Mouse (Mus musculus) limb, embryonic 10.5 days (tissue): Measurements from ENCODE around the gene Atp5mpl. TPM values are rescaled to one million over a fixed set of nuclear protein-coding genes. Genes with fewer than 3 reads are reported as not detected.

Source experiments
- DNase-seq: peaks from one replicate; pipeline ENCODE4 v3.0.0-alpha.2; 2017; ENCODE audit warnings: low spot score
- H3K27ac ChIP-seq: fragments of 300-500 bp; sonication (generic); 2 replicates; pipeline ENCODE4 v1.5.1; 2016; ENCODE audit warnings: mild to moderate bottlenecking
- H3K27me3 ChIP-seq: fragments of 300-500 bp; sonication (generic); 2 replicates; pipeline ENCODE4 v1.6.1; 2016; ENCODE audit warnings: low read depth, mild to moderate bottlenecking; ENCODE audit not compliant: poor library complexity, severe bottlenecking
- H3K36me3 ChIP-seq: fragments of 300-500 bp; sonication (generic); 2 replicates; pipeline ENCODE4 v1.6.1; 2016; ENCODE audit warnings: mild to moderate bottlenecking, moderate library complexity
- H3K4me1 ChIP-seq: fragments of 300-500 bp; sonication (generic); 2 replicates; pipeline ENCODE4 v1.6.1; 2016
- H3K4me3 ChIP-seq: fragments of 300-500 bp; sonication (generic); 2 replicates; pipeline ENCODE4 v1.5.1; 2016; ENCODE audit warnings: mild to moderate bottlenecking, moderate library complexity
- H3K9me3 ChIP-seq: fragments of 300-500 bp; sonication (generic); replicated peaks from 2 replicates; pipeline ENCODE4 v1.6.1; 2016; ENCODE audit warnings: mild to moderate bottlenecking
- WGBS: fragments of 180-500 bp; shearing (Covaris S2); methylation state at CpG from one replicate; pipeline ENCODE4 v1.1.7; 2016; 5-methylcytosine and 5-hydroxymethylcytosine counted together
- polyA plus RNA-seq: library from polyadenylated mRNA; unstranded; fragments of >200 nt; fragmentation: Nextera tagmentation; extraction: Ambion mirVana; gene quantifications from 2 replicates; pipeline ENCODE4 v1.2.1, GENCODE M21; 2016

The Atp5mpl gene
- 608 and 623 TPM in 2 replicates for polyA plus RNA-seq

DNA sequence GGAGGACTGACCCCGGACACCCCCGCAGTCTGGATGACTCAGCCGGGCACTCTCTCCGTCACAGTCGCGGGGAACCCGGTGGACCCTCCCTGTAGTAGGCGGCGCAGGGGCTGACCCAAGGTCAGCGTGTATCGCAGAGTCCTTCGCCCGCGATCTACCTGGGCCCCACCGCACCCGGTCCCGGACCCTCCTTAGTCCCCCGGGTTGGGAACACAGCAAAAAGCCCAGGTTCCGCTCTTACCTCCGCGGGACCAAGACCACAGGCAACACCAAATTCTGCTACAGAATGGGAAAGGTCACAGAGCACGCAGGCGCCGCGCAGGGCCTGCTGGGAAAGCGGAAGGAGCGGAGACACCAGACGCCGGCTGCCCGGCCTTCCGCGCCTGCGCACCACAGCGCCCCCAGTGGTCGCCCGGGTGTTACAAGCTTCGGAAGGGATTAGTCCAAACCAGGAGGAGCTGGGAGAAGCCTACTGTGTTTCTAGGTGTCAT lies at the start of gene Atp5mpl:
Gene Atp5mpl, minus strand, starts transcription at position 295 of the 491 bp plus-strand sequence.
- peak; percentile 100 for DNase-seq
- H3K36me3 ChIP-seq, result peaks cover 27% of the 10 kb centered on the region
- no peaks in the 10 kb centered on the region for H3K27me3 ChIP-seq
- H3K27ac ChIP-seq, result peak within 1 kb of the TSS; percentile 90
- H3K4me1 ChIP-seq, result peaks cover 13% of the 10 kb centered on the region
- H3K9me3 ChIP-seq, result no peaks in the 10 kb centered on the region
- under 1% methylated on average over 37 of the region's 37 CpGs for WGBS
- H3K4me3 ChIP-seq, result peak within 1 kb of the TSS; percentile 94

DNA sequence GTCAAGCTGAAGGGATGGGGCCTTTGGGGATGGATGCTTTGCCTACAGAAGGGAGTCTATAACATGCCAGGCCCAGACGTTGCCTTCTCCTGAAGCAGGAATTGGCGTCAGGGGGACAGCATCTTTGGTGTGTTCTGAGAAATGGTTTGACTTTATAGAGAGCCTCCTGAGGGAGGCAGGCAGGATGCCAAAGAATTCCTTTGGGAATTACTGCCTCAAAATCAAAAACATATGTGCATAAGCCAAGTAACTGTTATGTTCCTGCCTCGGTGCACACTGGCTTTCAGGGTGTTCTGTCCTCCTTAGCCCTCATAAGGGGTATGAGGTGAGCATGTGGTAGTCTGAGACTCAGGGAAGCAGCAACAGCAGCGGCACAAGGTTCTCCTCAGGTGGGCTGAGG lies 49.6 kb upstream of the Atp5mpl start:
- DNase-seq, result no peak
- H3K36me3 ChIP-seq, result no peaks in the 10 kb centered on the region
- 49% methylated on average over 4 of the region's 4 CpGs for WGBS
- peaks cover 21% of the 10 kb centered on the region for H3K4me1 ChIP-seq
- H3K27me3 ChIP-seq, result no peaks in the 10 kb centered on the region
- H3K4me3 ChIP-seq, result no peak overlapping the region
- no peaks in the 10 kb centered on the region for H3K9me3 ChIP-seq
- H3K27ac ChIP-seq, result peak overlapping the region; percentile 64

GRCm38 (mm10) chr12:112013271-112013801 lies 46.6 kb upstream of the Atp5mpl start:
- DNase-seq, result peak; percentile 47
- Histone ChIP-seq H3K27me3 (no peaks in the 10 kb centered on the region), H3K4me3 (peak overlapping the region; percentile 38)

DNA sequence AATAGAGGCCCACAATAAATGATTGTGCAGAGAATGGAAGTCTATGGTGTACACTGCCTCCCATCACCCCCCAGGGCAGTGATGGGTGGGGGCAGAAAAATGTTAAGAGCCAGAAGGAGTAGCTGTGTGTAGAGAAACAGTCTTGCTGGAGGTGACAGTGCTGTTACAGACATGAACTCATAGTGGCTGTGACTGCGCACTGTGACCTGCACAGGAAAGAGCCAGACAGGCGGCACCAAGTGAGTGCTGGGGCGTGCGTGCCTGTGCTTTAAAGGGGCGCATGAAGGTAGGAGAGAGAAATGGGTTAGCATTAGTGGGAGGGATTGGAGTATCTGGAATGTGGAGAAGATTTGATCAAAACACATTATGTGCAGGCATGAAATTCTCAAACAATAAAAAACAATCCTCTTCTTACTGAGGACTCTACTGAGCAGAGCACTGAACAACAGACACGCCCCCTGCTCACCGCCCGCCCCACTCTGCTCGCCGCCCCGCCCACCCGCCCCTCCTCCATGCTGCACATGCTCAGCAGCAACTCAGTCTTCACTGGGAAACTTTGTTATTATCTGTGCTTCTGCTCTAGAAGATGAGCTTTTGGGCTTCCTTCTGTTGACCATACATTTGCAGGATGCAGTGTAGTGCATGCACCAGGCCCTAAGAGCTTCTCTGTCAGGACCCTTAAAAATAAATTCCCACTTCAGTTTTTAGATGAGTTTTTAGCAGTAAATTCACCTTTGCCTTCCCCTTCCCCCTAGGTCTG lies 45.9 kb upstream of the Atp5mpl start:
- peaks cover 21% of the 10 kb centered on the region for H3K4me1 ChIP-seq
- peak; percentile 67 for DNase-seq

More at GRCm38 (mm10) chr12:112013271-112013801, 46.6 kb upstream of the Atp5mpl start:
- Histone ChIP-seq H3K4me1 (peaks cover 21% of the 10 kb centered on the region), H3K9me3 (no peaks in the 10 kb centered on the region), H3K27ac (peak overlapping the region; percentile 81), H3K36me3 (no peaks in the 10 kb centered on the region)
- 29% methylated on average over 14 of the region's 14 CpGs for WGBS

GRCm38 (mm10) chr12:112001223-112001622 lies 34.4 kb upstream of the Atp5mpl start:
- no peaks in the 10 kb centered on the region for H3K36me3 ChIP-seq
- DNase-seq, result peak; percentile 74
- H3K4me3 ChIP-seq, result no peak overlapping the region
- H3K4me1 ChIP-seq, result no peaks in the 10 kb centered on the region
- 25% methylated on average over 8 of the region's 8 CpGs for whole genome bisulfite sequencing
- no peaks in the 10 kb centered on the region for H3K9me3 ChIP-seq
- no peak overlapping the region for H3K27ac ChIP-seq
- H3K27me3 ChIP-seq, result no peaks in the 10 kb centered on the region

More for the DNA sequence above, 45.9 kb upstream of the Atp5mpl start:
- Histone ChIP-seq H3K36me3 (no peaks in the 10 kb centered on the region), H3K27me3 (no peaks in the 10 kb centered on the region), H3K4me3 (peak overlapping the region; percentile 38), H3K9me3 (no peaks in the 10 kb centered on the region), H3K27ac (peak overlapping the region; percentile 81)
- WGBS, result 42% methylated on average over 12 of the region's 12 CpGs

GRCm38 (mm10) chr12:111999735-112000134 lies 33.0 kb upstream of the Atp5mpl start:
- DNase-seq, result no peak
- 95% methylated on average over 7 of the region's 7 CpGs for WGBS
- no peaks in the 10 kb centered on the region for H3K9me3 ChIP-seq
- no peaks in the 10 kb centered on the region for H3K27me3 ChIP-seq
- H3K4me3 ChIP-seq, result no peak overlapping the region
- H3K36me3 ChIP-seq, result no peaks in the 10 kb centered on the region
- no peak overlapping the region for H3K27ac ChIP-seq
- no peaks in the 10 kb centered on the region for H3K4me1 ChIP-seq

DNA sequence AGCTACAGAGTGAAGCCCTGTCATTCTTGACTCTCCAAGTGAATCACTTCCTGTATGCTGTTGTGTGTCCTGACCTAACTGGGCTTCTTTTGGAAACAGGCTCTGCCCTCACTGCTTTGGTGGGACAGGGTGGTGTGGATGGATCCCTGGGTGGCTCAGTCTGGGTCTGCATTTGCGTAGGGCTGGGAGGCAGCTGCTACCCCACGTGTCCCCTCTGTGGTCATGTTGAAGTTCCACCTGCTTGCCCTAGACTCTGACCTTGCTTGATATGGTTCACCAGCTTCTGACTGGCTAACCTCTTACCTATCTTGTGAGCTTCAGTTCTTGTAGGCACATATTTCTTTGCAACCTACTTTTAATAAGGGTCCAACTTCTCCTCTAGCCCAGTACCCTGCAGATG lies 28.4 kb upstream of the Atp5mpl start:
- Histone ChIP-seq H3K4me3 (no peak overlapping the region), H3K36me3 (no peaks in the 10 kb centered on the region), H3K27me3 (no peaks in the 10 kb centered on the region), H3K27ac (no peak overlapping the region), H3K4me1 (no peaks in the 10 kb centered on the region), H3K9me3 (no peaks in the 10 kb centered on the region)
- no peak for DNase-seq
- 96% methylated on average over 2 of the region's 2 CpGs for WGBS

GRCm38 (mm10) chr12:111992626-111993025 lies 25.8 kb upstream of the Atp5mpl start:
- DNase-seq, result no peak
- H3K9me3 ChIP-seq, result no peaks in the 10 kb centered on the region
- H3K36me3 ChIP-seq, result no peaks in the 10 kb centered on the region
- H3K27ac ChIP-seq, result no peak overlapping the region
- H3K27me3 ChIP-seq, result 0 out of 2 replicates have a peak, but pooled peaks cover 3% of the 10 kb centered on the region
- no peak overlapping the region for H3K4me3 ChIP-seq
- WGBS, result 89% methylated on average over 5 of the region's 5 CpGs
- H3K4me1 ChIP-seq, result no peaks in the 10 kb centered on the region

DNA sequence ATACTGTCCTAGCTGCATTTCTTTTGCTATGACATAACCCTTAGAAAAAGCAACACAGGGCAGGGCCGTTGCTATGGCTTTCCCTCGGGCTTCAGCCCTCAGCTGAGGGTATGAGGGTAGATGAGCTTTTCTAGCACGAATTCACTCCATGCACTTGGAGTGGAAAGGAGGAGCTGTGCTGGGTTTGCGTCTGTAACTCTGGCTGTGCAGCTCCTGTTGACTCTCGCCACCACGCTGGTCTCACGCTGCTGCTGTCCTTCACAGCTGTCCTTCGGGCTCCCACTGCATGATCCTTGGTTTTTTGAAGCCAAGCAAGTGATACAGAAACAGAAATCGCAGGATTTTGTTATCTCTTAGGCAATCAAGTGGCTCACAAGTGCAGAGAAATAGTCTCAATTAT lies 20.0 kb upstream of the Atp5mpl start:
- H3K4me1 ChIP-seq, result no peaks in the 10 kb centered on the region
- 0 out of 2 replicates have a peak, but pooled peaks cover 3% of the 10 kb centered on the region for H3K27me3 ChIP-seq
- 59% methylated on average over 9 of the region's 9 CpGs for WGBS
- no peaks in the 10 kb centered on the region for H3K36me3 ChIP-seq
- H3K4me3 ChIP-seq, result no peak overlapping the region
- no peaks in the 10 kb centered on the region for H3K9me3 ChIP-seq
- H3K27ac ChIP-seq, result no peak overlapping the region
- DNase-seq, result no peak

DNA sequence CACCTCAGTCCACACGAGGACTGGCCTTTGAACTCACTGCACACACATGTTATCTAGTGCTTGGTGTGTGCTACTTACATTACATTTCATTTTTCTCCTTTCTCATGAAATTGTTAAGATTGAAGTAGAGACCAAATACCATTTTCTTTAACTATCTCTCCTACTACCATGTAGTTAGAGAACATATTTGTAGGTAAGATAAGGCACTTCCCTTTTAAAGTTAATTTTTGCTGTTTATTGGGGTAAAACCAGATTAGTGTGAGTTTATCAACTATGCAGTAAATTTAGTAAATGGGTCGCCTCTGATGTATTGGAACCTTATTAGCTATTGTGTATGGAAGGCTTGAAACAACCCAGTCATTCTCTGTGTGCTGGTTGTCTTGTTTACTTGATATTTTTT lies 16.4 kb upstream of the Atp5mpl start:
- 82% methylated on average over 2 of the region's 2 CpGs for WGBS

DNA sequence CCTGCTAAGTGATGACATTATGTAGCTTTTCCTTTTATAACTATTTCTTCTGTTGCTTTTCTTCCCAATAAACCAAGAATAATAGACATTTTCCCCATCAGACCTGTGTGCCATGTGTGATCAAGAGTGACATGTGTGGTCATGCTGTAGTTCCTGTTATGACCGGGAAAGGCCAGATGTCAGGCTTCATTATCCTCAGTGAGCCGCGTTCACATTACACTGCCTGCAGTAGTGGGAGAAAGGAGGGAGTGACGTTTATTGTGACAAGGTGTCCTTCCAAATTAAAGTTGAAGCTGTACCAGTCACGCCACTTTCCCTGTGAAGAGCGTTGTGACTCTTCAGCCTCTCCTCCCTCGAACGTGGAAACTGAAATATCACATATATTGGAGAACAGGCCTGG lies 15.1 kb upstream of the Atp5mpl start:
- H3K36me3 ChIP-seq, result no peaks in the 10 kb centered on the region
- DNase-seq, result no peak
- H3K4me3 ChIP-seq, result no peak overlapping the region
- 78% methylated on average over 8 of the region's 8 CpGs for whole genome bisulfite sequencing
- H3K9me3 ChIP-seq, result no peaks in the 10 kb centered on the region
- H3K27ac ChIP-seq, result no peak overlapping the region
- H3K27me3 ChIP-seq, result no peaks in the 10 kb centered on the region
- H3K4me1 ChIP-seq, result no peaks in the 10 kb centered on the region

More for the DNA sequence above, 16.4 kb upstream of the Atp5mpl start:
- H3K36me3 ChIP-seq, result no peaks in the 10 kb centered on the region
- H3K4me1 ChIP-seq, result no peaks in the 10 kb centered on the region
- H3K4me3 ChIP-seq, result no peak overlapping the region
- 0 out of 2 replicates have a peak, but pooled peaks cover 3% of the 10 kb centered on the region for H3K27me3 ChIP-seq
- H3K27ac ChIP-seq, result no peak overlapping the region
- H3K9me3 ChIP-seq, result no peaks in the 10 kb centered on the region
- DNase-seq, result no peak

- H3K27ac ChIP-seq, result no peak within 1 kb of the TSS
- H3K36me3 ChIP-seq, result no peaks in the 10 kb centered on the region
- 79% methylated on average over 6 of the region's 6 CpGs for WGBS
- DNase-seq, result no peak
- H3K9me3 ChIP-seq, result no peaks in the 10 kb centered on the region
- no peaks in the 10 kb centered on the region for H3K4me1 ChIP-seq
- no peaks in the 10 kb centered on the region for H3K27me3 ChIP-seq
- H3K4me3 ChIP-seq, result no peak within 1 kb of the TSS
These were observed 14.2 kb upstream of the Atp5mpl start, which contains the start of gene Rd3l for GRCm38 (mm10) chr12:111980887-111981367. Gene Rd3l, minus strand, starts transcription at chr12:111981317.

- H3K4me3 ChIP-seq, result no peak overlapping the region
- no peaks in the 10 kb centered on the region for H3K4me1 ChIP-seq
- H3K36me3 ChIP-seq, result no peaks in the 10 kb centered on the region
- H3K27ac ChIP-seq, result no peak overlapping the region
- H3K27me3 ChIP-seq, result no peaks in the 10 kb centered on the region
- no peak for DNase-seq
- WGBS, result 82% methylated on average over 6 of the region's 6 CpGs
- H3K9me3 ChIP-seq, result no peaks in the 10 kb centered on the region
These were observed 11.5 kb upstream of the Atp5mpl start for GRCm38 (mm10) chr12:111978274-111978673.
